Mouse (Mus musculus): Measurements from ENCODE around the gene Cyp2d22. TPM values are rescaled to one million over a fixed set of nuclear protein-coding genes. Genes with fewer than 3 reads are reported as not detected.

Cyp2d22 gene
- polyA plus RNA-seq, 1 experiment from 2014 or later = 5.5 TPM

- DNase-seq (ENCODE audit: low spot score) (no peak), ATAC-seq (ENCODE audit: low FRiP score, low TSS enrichment) (no peak)
- 62% methylated on average over 8 of the region's 8 CpGs for WGBS
- Histone ChIP-seq H3K4me1 (replicated peaks; ENCODE audit: control insufficient read depth, insufficient read depth) (no peaks in the 10 kb centered on the region; the same call in 1 of the 2 replicates), H3K9ac (ENCODE audit: low read length) (no peak overlapping the region), H3K9me3 (ENCODE audit: control insufficient read depth, low read length) (no peaks in the 10 kb centered on the region), H3K36me3 (ENCODE audit: control insufficient read depth, insufficient read depth, low read length) (no peaks in the 10 kb centered on the region), H3K4me3 (ENCODE audit: low read depth, low read length) (no peak overlapping the region), H3K27ac (replicated peaks) (no peak overlapping the region), H3K27me3 (ENCODE audit: control insufficient read depth, insufficient read depth, low read length) (no peaks in the 10 kb centered on the region), H3K4me2 (replicated peaks; ENCODE audit: low read depth) (no peak overlapping the region)
- TF ChIP-seq EP300 (optimal IDR thresholded peaks at IDR 0.05) (no peak), CTCF (IDR thresholded peaks at IDR 0.05; ENCODE audit: low read depth) (no peak)
These were observed 57.9 kb downstream of the Cyp2d22 start for GRCm38 (mm10) chr15:82322195-82322594.

Small RNA genes within 50 kb of the gene (microRNA-seq; reads per million reads assigned to microRNA genes)
- gene Gm25990 (not detected), gene Gm27331 (not detected), gene Mir7684 (not detected)

Other genes with a start within 250 kb of the Cyp2d22 start
- 119 and 127 TPM in 2 replicates for gene Srebf2, start 233.1 kb downstream of the Cyp2d22 start, polyA plus RNA-seq (2015; fragmentation: Nextera tagmentation; extraction: Ambion mirVana)
- gene Shisa8, start 167.4 kb downstream of the Cyp2d22 start, polyA plus RNA-seq (2015; fragmentation: Nextera tagmentation; extraction: Ambion mirVana) = 0.06 and 0.23 TPM in 2 replicates
- not detected in 2 replicates for gene Tnfrsf13c, start 155.9 kb downstream of the Cyp2d22 start, polyA plus RNA-seq (2015; fragmentation: Nextera tagmentation; extraction: Ambion mirVana)
- 24.0 and 27.0 TPM in 2 replicates for gene Cenpm, start 135.5 kb downstream of the Cyp2d22 start, polyA plus RNA-seq (2015; fragmentation: Nextera tagmentation; extraction: Ambion mirVana)
- gene 1500009C09Rik, start 127.9 kb downstream of the Cyp2d22 start, polyA plus RNA-seq (2015; fragmentation: Nextera tagmentation; extraction: Ambion mirVana) = 0.23 and 0.24 TPM in 2 replicates
- gene Sept3, start 105.4 kb downstream of the Cyp2d22 start, polyA plus RNA-seq (2015; fragmentation: Nextera tagmentation; extraction: Ambion mirVana) = 2.1 and 2.9 TPM in 2 replicates
- 0.08 and 0.11 TPM in 2 replicates for gene Wbp2nl, start 81.3 kb downstream of the Cyp2d22 start, polyA plus RNA-seq (2015; fragmentation: Nextera tagmentation; extraction: Ambion mirVana)
- gene Naga, start 41.3 kb downstream of the Cyp2d22 start, polyA plus RNA-seq (2015; fragmentation: Nextera tagmentation; extraction: Ambion mirVana) = 83.1 and 88.9 TPM in 2 replicates
- gene Pheta2, start 41.3 kb downstream of the Cyp2d22 start, polyA plus RNA-seq (2015; fragmentation: Nextera tagmentation; extraction: Ambion mirVana) = 6.2 and 6.3 TPM in 2 replicates
- 286 and 296 TPM in 2 replicates for gene Smdt1, start 41.3 kb downstream of the Cyp2d22 start, polyA plus RNA-seq (2015; fragmentation: Nextera tagmentation; extraction: Ambion mirVana)
- 514 and 516 TPM in 2 replicates for gene Ndufa6, start 25.9 kb downstream of the Cyp2d22 start, polyA plus RNA-seq (2015; fragmentation: Nextera tagmentation; extraction: Ambion mirVana)
- gene Cyp2d11, start 13.8 kb upstream of the Cyp2d22 start, polyA plus RNA-seq (2015; fragmentation: Nextera tagmentation; extraction: Ambion mirVana) = not detected in 2 replicates
- 2.1 and 3.6 TPM in 2 replicates for gene Cyp2d10, start 26.9 kb upstream of the Cyp2d22 start, polyA plus RNA-seq (2015; fragmentation: Nextera tagmentation; extraction: Ambion mirVana)
- gene Cyp2d9, start 53.2 kb upstream of the Cyp2d22 start, polyA plus RNA-seq (2015; fragmentation: Nextera tagmentation; extraction: Ambion mirVana) = 1.6 and 2.0 TPM in 2 replicates
- 0.10 and 0.11 TPM in 2 replicates for gene Cyp2d12, start 174.8 kb upstream of the Cyp2d22 start, polyA plus RNA-seq (2015; fragmentation: Nextera tagmentation; extraction: Ambion mirVana)
- gene Cyp2d34, start 240.7 kb upstream of the Cyp2d22 start, polyA plus RNA-seq (2015; fragmentation: Nextera tagmentation; extraction: Ambion mirVana) = 0.98 and 1.1 TPM in 2 replicates